Mouse (Mus musculus): ENCODE results near the gene Arhgap33.
"Not testable (repeated sequence)": the region's sequence is repeated elsewhere in the genome, so short reads cannot be mapped to it uniquely, and the experiment has no call there.

Arhgap33 gene

GRCm38 (mm10) chr7:30508061-30508460 is 26.8 kb downstream of the Arhgap33 start:
- intact Hi-C loops (cut with DNase I) = no loop called here

GRCm38 (mm10) chr7:30501159-30501558 is 33.7 kb downstream of the Arhgap33 start:
- intact Hi-C loops (cut with DNase I) = not testable (repeated sequence)

- intact Hi-C loops (cut with DNase I) = loop anchor here (10.0 kb wide), 1 partner anchor 121 kb away; no protein-coding TSS in a partner anchor
Measured at GRCm38 (mm10) chr7:30495506-30496042, 39.3 kb downstream of the Arhgap33 start.

- intact Hi-C loops (cut with DNase I) = loop anchor here (5.0 to 10.0 kb wide), 2 partner anchors 46 to 119 kb away; partner anchors contain the start of gene Aplp1
Measured at GRCm38 (mm10) chr7:30493401-30493931, 41.4 kb downstream of the Arhgap33 start, which contains the start of gene Prodh2. Gene Prodh2, plus strand, starts transcription at chr7:30493622.

- intact Hi-C loops (cut with DNase I) = loop anchor here (5.0 to 10.0 kb wide), 2 partner anchors 45 to 118 kb away; partner anchors contain the start of gene Aplp1
Measured at GRCm38 (mm10) chr7:30492765-30493164, 42.1 kb downstream of the Arhgap33 start.

GRCm38 (mm10) chr7:30490957-30491307 is 43.9 kb downstream of the Arhgap33 start:
- intact Hi-C loops (cut with DNase I) = loop anchor here (5.0 to 10.0 kb wide), 2 partner anchors 44 to 116 kb away; partner anchors contain the start of gene Aplp1

DNA sequence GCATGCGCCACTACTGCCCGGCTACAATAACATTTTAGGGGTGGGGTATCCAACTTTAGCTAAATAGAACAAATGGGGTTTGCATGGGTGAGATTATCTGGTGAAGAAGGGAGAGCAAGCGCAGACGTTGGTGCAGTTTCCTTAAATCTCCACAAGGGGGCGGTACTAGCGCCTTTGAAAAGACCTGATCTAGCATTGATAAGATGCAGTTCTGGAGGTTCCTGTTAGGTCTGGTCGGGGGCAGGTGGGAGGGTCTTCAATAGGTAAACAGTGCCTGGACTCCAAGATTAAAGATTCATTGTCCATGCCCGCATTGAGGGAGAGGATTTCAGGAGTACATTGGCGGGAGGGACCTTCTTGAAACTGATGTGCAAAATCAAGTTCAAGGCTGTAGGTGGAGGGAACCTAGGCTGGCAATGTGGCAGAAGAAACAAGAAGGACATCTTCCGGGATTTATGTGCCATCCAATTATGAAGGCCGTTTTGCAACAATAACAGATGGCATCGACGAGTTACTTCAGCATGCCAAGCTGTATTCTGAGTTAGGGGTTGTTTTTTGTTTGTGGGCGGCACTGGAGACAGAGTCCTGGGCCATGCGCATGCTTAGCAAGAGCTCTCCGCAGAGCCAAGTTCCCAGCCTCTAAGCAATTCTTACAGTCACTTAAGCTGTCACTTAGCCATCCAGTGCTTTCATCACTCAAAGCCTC is 44.5 kb downstream of the Arhgap33 start:
- intact Hi-C loops (cut with DNase I) = loop anchor here (5.0 to 10.0 kb wide), 2 partner anchors 43 to 116 kb away; partner anchors contain the start of gene Aplp1

GRCm38 (mm10) chr7:30484250-30484649 is 50.6 kb downstream of the Arhgap33 start:
- intact Hi-C loops (cut with DNase I) = no loop called here

- intact Hi-C loops (cut with DNase I) = no loop called here
Measured at GRCm38 (mm10) chr7:30477415-30478381, 57.2 kb downstream of the Arhgap33 start.

DNA sequence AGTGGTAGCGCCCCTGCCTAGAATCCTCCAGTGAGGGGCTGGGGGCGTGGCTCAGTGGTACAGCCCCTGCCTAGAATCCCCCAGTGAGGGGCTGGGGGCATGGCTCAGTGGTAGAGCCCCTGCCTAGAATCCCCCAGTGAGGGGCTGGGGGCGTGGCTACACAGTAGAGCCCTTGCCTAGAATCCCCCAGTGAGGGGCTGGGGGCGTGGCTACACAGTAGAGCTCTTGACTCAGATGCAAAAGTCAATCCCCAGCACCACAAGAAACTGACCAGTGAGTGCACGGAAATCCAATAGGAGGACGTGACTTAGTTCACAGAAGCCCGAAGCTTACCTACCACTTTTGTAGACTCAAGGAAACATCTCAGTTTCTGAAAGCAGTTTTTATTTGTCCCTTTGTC is 58.7 kb downstream of the Arhgap33 start:
- intact Hi-C loops (cut with DNase I) = not testable (repeated sequence)

DNA sequence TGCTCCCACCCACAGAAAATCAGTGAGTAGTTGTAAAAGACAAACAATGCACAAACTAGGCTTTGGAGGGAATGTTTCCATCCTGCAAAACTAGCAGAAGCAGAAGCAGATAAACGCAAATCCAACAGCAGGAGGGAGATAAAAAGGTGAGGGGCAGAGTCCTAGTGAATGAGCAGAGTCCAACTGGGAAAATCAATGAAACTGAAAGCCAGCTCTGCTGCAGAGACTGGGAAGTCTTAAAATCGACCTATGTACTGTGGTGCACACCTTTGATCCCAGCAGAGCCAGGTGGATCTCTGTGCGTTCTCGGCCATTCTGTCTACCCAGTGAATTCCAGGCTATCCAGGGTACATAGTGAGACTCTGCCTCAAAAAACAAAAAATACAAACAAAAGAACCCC is 59.9 kb downstream of the Arhgap33 start:
- intact Hi-C loops (cut with DNase I) = loop anchor here (5.0 kb wide), 1 partner anchor 38 kb away; no protein-coding TSS in a partner anchor

DNA sequence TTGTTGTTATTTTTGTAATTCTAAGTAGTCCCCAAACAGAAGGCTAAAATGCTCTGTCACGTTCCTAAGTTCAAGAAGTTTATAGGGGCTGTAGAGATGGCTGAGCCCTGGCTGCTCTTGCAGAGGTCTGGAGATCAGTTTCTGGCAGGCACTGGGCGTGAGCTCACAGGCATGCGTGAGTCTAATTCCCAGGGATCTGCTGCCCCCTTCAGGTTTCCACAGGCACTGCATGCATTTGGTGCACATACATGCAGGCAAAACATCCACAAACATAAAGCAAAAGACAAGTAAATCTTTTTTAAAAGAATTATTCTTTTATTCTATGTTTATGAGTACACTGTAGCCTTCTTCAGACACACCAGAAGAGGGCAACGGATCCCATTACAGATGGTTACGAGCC is 62.4 kb downstream of the Arhgap33 start:
- intact Hi-C loops (cut with DNase I) = loop anchor here (5.0 kb wide), 1 partner anchor 35 kb away; no protein-coding TSS in a partner anchor

Small RNAs within 50 kb of the gene (microRNA-seq; reads per million reads assigned to microRNA genes)
- gene Gm38670 = 0.80 to 1.4 reads per million in 2 experiments
